Mouse (Mus musculus) spleen, adult 18-20 months (tissue): ENCODE results near the gene Spon1.

Experiments used
- DNase-seq, 2 experiments: peaks; one replicate each; pipeline ENCODE4 v3.0.0; 2022; ENCODE audit warnings: mixed read lengths in 2 of 2

The Spon1 gene

DNA sequence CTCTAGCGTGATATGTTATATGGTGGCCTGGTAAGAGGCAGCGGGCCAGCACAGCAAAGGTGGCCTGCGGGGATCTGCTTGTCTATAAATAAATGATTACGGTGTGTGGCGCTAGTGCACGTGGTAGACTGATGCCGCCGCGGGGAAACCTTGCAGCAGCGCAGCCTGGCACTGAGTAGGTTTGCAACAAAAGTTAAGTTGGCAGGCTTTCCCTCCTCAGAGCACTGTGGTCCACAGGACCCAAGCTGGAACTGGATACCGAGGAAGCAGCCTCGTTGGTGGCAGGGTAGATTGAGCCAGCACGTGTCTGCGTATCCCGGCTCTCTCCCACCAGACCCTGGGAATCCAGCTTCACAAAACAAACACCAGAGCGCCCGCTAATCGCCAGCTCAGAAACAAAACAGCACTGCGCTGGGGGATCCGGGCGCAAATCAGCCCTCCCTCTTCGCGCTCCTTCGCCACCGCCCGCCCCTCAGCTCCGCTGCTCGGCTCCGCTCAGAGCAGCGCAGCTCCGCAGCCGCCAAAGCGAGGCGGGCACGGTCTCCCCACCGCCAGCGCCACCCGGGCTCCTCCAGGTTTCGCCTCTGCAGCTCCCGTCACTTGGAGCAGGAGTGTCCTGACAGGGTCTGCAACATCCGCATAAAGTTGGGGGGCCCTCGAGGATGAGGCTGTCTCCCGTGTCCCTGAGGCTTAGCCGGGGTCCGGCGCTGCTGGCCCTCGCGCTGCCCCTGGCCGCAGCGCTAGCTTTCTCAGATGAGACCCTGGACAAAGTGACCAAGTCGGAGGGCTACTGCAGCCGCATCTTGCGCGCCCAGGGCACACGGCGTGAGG, at the start of gene Spon1:
Spon1 (plus strand) TSS at position 332 of the 831 bp plus-strand sequence.
- no peak for DNase-seq

- no peak for DNase-seq
Observed at GRCm38 (mm10) chr7:113721994-113722393, 43.8 kb upstream of the Spon1 start.

- no peak for DNase-seq
Observed at GRCm38 (mm10) chr7:113723905-113724304, 41.9 kb upstream of the Spon1 start.

- no peak for DNase-seq
Observed at GRCm38 (mm10) chr7:113727999-113728713, 37.6 kb upstream of the Spon1 start.

DNA sequence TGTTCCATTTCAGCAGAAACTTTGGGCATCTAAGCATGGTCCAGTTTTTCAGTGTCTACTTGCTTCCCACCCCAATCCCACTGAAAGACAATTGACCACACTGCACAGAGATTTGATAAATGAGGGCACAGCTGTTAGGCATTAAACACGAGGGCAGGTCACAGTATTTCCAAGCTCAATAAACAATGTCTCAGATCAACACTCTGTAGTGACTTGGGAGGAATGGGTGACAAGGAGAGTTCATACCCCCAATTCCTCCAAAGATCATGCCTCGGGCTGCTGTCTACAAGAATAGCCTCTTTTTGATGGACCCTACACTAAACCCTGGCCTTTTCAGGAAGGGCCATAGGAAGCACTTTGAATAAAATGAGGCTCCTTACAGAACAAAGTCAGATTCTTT, 36.9 kb upstream of the Spon1 start:
- DNase-seq = no peak

GRCm38 (mm10) chr7:113730406-113731247, 35.2 kb upstream of the Spon1 start:
- DNase-seq = no peak

- DNase-seq = no peak
Observed at GRCm38 (mm10) chr7:113737790-113738362, 27.9 kb upstream of the Spon1 start.

DNA sequence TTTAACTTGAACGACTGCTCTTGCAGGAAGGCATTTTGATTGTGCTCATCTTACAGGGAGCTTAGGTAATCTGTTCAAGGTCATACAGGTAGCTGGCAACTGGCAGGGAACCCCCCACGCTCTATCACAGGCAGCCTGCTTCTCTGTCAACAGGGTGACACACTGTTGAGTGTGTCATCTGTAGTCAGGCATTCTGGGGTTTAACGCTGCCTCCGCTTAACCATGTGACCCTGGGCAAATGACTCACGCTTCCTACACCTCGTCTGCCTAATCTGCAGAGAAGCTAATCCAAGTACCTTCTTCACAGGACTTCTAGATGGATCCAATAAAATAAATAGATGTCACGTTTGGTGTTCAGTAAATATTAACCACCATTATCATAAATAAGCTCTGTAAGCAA, 26.6 kb upstream of the Spon1 start:
- DNase-seq = no peak

- DNase-seq = no peak
Observed at GRCm38 (mm10) chr7:113742644-113743043, 23.2 kb upstream of the Spon1 start.

GRCm38 (mm10) chr7:113743982-113744381, 21.8 kb upstream of the Spon1 start:
- DNase-seq = no peak

DNA sequence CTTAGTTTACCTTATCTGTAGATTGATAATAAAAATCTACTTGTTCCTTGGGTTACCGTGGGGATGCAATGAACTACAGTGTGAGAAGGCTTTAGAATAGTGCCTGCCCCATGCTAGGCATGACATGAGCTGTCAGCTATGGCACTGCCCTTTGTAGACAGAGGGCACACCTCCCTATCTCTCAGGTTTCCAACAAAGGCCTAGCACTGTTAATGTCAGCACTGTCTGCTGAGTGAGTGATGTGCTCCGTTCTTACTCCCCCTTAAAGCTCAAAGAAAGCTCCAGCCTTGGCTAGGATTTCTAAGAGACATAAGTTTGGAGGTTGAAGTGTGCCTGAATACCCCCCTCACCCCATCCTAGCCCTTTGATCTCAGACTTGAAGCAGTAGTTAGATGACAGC, 9.2 kb upstream of the Spon1 start:
- no peak for DNase-seq

DNA sequence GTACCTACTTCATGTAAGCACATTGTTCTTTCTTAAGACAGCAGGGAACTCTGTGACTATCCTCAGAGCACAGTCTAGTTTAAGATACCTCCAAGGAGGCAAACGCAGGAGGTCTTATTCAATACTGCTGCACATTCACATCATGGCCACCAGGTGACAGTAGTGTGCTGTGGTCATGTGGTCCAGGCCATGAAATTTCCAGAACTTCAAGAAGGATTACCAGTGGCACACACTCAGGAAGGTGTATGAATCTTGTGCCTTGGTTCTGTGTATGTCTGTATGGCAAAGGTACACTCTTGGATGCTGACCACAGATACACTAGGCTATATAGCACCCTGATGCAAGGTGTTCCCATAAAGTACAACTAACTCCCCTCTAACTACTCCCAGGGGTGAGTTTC, 6.6 kb upstream of the Spon1 start:
- peak in 1 of 2 experiments; percentile 19 for DNase-seq

GRCm38 (mm10) chr7:113765133-113765532, 665 bp upstream of the Spon1 start:
- DNase-seq = no peak

DNA sequence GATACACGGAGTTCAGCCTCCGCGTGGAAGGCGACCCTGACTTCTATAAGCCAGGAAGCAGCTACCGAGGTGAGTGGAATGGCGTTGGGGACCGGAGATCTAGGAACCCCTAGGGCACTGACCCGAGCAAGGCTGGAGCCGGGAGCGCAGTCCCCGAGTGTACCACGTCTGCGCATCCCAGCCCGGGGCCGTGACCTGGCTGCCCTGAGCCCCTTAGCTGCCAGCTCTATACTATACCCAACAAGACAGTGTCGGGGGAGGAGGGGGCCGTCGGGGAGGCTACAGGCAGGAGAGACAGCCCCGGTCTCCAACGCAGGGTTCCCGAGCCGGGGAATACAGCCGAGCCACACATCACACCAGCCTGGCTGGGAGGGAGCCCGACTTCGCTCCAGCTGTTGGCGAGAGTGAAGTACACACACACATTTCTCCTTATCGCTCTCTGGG, 722 bp downstream of the Spon1 start:
- no peak for DNase-seq

DNA sequence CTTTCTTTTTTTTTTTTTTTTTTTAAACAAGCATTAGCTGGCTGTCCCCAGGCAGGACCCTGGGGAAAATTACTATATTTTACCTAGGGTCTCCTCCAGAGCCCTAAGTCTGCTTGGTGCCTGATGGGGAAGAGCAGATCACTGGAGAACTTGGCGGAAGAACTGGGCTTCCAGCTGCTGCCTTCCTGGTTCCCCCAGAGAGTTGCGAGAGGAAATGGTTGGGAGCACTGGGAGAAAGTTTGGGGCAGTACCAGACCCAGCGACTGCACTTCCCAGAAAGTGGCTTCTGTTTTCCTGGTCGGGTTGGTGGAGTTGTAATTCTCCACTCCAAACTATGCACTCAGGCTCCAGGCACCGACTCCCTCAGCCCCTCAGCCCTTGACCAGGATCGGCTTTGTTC, 1.7 kb downstream of the Spon1 start:
- no peak for DNase-seq

DNA sequence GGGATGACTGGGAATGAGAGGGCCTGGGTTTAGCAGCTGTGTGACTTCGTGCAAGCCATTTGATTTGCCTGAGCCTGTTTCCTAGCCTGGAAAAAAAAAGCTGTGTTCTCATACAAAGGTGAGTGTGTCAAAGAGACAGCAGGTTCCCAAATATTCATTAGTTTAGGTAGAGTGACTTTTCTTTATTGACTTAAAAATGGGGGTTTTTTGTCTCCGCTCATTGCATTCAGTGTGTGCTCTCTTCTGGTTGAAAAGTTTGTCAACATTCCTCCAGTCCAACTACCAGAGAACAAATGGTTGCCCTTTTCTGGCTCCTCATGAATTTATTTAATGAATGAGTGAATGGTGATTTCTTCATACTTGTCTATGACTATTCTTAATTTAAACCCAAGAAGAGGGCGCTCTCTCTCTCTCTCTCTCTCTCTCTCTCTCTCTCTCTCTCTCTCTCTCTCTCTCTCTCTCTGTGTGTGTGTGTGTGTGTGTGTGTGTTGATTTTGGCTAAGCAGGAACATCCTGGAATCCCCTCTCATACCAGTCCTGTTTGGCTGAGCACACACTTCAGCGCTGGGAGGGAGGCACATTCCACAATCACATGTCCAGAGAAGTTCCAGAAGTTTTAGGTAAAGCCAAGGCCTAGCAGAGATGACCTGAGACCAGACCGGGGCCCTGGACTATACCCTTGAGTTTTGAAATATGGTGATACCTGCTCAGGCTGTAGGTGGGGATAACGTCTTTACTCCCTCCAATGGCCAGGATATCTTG, 2.6 kb downstream of the Spon1 start:
- no peak for DNase-seq

DNA sequence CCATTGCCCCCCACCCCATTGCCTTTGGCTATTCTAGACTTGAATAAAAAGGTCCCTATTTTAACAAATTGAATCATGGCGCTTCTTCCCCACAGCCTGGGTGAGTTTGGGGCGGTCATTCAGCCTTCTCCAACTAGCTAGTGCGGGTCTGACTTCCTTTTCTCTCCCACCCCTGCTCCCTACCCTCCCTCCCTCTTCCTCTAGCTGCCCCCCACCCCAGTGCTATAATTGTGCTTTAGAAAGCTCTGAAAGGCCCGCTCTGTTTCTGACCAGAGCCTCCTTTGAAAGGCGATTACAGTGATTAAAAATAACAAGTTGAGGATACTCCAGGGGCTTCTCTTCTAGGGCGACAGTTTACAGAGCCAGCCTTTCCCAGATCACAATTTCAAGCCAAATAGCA, 3.5 kb downstream of the Spon1 start:
- no peak for DNase-seq

GRCm38 (mm10) chr7:113772135-113772534, 6.3 kb downstream of the Spon1 start:
- no peak for DNase-seq

GRCm38 (mm10) chr7:113773436-113773835, 7.6 kb downstream of the Spon1 start:
- peak; percentile 11 to 12 for DNase-seq

- DNase-seq = peak; percentile 26 to 60
Observed at GRCm38 (mm10) chr7:113774039-113774438, 8.2 kb downstream of the Spon1 start.

DNA sequence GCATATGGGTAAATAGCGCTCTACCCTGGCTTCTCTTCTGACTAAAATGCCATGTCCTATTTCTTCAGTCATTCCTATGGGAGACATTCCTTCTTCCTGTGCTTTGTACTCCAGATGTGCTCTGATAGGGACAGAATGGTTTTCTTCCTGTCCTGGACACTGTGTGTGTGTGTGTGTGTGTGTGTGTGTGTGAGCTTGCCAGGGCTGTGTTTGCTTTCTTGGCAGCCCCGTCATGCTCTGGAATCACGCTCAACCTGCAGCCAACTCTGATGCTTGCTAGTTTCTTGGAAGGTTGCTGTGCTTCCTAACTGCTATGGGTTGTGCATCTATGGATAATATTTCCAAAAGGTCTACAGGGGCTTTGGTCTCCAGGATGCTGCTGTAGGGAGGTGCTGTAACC, 9.1 kb downstream of the Spon1 start:
- no peak for DNase-seq

DNA sequence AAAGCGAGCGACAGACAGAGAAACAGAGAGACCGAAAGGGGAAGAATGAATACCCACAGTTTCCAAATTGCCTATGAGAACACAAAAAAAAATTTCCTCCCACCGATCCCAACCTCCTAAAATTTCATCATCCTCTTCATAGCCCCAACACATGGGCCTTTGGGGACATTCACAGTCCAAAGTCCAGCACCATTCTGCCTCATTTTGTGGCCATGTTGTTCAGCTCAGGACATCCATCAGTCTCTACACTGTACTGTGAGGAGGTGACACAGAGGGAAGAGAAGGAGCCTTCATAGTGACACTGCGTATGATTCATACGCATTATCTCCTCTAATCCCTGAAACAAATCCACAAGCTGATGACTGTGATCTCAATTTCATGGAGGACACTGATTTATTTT, 12.7 kb downstream of the Spon1 start:
- DNase-seq = no peak
